Mouse (Mus musculus) cerebral cortex, adult 2 months (tissue): ENCODE data around the gene Car8.

Experiments used
- WGBS: fragments of 180-500 bp; shearing (Covaris S2); methylation state at CpG from one replicate; pipeline ENCODE4 v1.1.7; 2018; 5-methylcytosine and 5-hydroxymethylcytosine counted together

The Car8 gene

DNA sequence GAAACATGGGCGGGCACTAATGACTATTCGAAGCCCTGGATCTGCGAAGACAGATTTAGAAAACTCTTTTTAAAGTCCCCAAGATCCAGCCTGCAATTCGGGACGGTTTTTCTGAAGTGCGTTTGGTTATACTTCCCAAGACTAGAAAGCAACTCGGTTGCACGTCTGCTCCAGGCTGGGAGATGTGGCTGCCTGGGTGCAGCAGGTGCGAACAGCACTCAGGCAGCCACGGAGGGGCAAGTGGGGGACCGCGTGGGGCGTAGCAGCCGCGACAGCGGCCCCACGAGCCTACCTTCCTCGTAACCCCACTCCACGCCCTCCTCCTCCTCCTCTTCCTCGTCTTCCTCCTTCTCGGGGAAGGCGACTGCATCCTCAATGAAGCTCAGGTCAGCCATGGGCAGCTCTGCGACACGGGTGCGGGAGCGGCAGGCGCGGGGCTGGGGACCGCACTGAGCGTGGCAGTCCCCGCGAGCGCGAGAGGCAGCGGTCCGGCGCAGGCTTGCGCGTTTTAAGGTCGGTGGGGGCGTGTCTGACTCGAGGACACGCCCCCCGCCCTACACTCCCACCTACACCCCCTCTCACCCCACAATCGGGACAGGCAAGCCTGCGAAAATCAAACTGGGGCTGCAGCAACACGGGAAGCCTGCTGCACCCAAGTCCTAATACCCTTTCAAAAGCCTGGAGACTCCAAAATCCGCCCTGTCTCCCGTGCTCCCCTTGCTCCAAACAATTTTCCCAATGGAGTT lies at the start of gene Car8:
Gene Car8 (minus strand): TSS at position 482 of the 746 bp plus-strand sequence.
- WGBS = under 1% methylated on average over 49 of the region's 49 CpGs

DNA sequence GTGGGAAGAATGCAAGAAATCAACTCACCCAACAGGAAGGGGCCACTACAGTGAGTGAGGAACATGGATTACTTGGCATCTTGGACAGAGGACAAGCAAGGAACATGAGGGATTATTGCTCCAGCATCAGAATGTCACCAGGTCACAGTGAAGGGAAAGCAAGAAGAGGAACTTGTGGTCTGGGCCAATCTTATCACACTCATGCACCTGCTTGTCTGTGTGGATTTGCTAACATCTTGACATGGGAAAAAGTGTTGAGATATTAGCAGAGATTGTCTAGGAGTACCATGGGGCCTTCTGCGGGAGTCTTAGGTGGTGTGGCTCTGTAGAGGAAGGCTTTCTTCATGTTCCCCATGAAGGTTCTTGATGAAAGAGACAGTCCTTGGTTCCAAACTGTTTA lies 46.1 kb upstream of the Car8 start:
- 96% methylated on average over 1 of the region's 1 CpGs for WGBS

DNA sequence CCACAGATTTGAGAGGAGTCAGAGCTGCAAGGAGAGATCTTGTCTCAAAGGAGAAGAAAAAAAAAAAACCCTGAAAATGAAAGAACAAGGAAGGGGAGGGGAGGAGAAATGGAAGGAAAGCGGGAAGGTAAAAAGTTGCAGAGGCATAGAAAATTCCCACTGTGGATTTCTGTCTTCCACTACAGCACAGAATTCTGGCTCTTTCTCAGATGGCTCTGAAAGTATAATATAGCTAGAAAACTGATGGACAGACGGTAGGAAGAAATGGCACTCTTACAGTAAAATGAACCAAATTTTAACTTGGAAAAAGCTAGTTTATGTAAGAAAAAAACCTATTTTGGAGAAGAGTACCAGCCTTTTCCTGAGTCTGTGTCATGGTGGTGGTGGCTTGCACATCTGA lies 39.3 kb upstream of the Car8 start:
- 61% methylated on average over 2 of the region's 2 CpGs for WGBS

DNA sequence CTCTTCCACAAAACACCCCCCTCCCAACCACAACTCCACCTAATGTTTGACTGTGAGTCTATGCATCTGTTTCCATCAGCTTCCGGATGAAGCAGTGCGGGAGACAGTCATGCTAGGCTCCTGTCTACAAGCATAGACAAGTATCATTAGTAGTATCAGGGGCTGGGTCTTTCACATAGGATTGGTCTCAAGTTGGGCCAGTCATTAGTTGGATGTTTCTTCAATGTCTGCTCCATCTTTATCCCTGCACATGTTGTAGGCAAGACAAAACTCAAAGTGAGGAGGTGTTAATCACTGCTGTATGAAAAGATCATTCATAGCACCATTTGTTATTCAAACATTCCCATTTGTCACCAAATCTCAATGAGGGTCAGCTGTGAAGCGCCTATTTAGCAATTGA lies 11.0 kb upstream of the Car8 start:
- WGBS = 91% methylated on average over 3 of the region's 3 CpGs

DNA sequence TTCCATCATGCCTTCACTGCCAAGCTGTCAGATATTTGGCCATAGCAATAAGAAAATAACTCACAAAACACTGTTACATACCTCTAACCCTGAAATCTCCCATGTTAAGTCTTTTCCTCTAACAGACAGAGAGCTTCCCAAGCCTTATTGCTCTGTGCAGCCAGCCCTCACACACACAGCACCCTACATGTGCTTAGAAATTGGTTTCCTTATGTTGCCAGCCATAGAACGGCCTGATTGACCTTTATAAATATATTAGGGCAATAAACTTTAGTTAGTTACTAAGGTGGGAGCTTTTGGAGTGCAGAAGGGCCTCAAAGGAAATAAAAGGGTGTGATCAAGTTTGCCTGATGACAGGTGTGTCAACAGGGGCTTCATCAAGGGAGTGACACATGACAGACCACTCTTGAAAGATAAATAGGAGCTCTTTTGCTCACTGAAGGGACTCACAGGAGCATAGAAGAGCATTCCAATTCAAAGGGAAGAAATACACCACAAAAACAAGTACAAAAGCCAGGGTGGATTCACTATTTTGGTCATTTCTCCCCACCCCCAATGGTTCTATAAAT lies 6.7 kb upstream of the Car8 start:
- 84% methylated on average over 1 of the region's 1 CpGs for WGBS

DNA sequence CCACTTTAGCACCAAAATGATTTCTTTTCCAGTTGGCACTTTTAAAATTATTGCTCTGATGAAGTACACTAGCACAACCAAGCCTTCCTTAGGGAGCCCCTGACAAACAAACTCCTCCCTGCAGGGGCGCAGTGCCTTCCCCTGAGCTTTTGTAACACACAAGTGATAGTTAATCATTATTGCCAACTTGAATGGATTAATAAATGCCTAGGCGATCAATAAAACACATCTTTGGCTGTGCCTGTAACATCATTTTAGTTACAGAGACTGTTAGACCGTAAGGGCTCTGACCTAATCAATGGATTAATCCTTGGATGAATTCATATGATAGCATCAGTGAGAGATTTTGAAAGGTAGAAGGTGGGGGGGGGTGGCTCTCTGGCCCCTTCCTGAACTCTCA lies 6.2 kb upstream of the Car8 start:
- 95% methylated on average over 3 of the region's 3 CpGs for WGBS

DNA sequence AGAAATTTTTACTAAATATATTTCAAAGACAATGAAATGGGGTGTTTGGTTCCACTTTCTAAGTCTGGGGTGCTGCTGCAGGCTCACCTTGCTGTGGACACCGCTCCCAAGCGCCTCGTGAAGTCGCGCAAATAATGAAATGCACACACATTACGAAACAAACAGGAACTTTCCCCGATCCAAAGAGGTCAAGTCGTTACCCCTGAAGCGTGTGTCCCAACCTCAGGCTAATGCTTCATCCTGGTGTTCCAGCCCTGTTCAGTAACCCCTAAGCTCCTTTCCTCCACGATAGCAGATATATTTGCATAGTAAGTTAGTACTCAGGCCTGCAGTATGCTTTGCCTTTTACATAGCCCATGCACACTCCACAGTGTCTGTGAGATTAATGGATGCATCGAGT lies 858 bp upstream of the Car8 start:
- WGBS = 87% methylated on average over 11 of the region's 11 CpGs

DNA sequence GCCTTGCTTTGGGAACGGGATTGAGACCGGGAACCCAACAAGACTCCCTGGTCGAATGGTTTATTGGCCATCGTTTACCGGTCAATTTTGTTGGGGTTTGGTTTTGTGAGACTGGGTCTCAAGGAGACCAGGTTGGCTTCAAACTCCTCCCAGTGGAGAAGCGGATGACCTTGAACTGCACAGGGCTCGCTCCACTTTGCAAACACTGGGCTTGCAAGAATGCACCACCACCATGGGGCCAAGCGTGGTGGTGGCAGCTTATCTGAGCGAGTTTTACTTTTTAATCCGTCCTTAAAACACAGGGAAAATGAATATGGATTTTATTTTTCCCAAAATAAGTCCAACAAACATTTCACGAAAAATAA lies 447 bp upstream of the Car8 start:
- WGBS = 30% methylated on average over 11 of the region's 11 CpGs

DNA sequence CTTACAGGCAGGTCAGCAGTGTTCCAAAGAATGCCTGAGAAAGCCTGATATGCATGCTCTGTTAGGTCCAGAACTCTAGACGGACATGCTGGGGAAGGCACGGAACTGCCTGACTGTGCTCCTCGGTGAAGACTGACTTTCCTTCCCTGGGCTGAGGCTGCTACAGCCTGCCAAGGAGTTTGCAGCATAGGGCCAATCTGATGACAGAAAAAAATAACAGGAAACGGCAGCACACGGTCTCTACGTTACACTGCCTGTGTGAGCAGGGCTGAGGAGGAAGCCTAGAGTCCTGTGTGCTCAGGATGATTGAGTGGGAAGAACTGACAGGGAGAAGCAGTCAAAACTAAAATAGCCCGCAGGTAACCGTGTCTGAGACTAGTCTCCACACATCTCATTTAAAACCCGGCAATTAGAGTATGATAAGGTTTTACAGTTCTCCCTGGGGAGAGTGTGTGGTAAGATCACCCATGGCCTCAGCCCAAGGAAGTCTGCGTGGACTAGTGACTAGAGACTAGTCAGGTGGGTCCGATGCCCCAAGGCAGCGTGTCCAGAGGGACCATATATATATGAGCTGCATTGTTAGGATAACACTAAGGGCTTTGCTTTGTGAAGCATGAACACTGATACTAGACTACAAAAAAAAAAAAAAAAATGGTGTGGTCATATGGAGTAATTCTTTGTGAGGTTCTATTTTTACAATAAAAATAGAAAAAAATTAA lies 6.3 kb downstream of the Car8 start:
- 62% methylated on average over 12 of the region's 12 CpGs for WGBS

DNA sequence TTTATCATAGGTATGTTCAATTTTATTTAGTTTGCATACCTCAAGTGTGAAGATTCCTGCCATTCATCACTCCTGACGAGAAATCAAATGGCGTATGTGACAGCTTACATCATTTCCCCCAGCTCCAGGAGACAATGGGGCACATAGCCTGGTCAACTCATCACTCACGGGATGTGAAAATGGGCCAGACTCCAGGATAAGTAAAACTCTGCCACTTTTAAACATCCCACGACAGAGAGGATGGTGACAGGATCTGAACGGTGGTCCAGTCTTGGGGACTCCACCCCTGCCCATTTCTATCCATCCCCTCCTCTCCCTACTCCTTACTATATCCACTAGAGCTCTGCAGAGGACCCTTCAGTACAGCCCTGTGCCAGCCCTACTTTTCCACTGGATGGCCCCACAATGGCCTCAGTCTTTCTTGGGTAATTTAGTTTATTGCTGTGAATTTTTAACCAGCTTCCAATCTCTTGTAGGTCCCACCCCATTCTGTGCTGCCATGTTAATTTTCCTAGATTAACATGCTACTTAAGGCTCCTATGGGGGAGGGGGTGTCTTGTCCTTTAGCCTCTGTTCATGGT lies 7.5 kb downstream of the Car8 start:
- WGBS = 82% methylated on average over 5 of the region's 5 CpGs

DNA sequence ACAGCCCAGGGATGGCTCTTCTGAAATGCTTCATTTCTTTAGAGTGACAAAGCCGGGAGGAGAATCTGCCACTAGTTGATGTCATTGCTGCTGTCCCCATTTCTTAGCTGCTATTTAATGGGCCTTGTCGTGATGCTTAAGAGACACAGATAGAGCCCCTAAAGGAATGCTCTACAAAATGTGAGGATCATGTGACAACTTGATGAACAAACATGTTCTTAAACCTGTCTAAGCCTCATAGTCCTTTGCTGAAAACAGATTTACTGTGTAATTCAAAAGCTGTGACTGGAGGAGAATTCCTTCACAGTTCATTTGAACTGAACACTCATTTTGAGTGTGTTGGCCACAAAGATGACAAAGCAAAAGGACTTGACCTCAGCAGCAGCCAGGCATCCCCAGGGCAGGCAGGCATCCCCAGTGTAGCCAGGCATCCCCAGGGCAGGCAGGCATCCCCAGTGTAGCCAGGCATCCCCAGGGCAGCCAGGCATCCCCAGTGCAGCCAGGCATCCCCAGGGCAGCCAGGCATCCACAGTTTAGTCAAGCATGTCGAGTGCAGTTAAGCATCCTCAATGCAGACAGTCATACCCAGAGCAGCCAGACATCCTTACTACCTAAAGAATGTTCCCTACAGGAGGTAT lies 9.1 kb downstream of the Car8 start:
- 85% methylated on average over 3 of the region's 3 CpGs for WGBS

DNA sequence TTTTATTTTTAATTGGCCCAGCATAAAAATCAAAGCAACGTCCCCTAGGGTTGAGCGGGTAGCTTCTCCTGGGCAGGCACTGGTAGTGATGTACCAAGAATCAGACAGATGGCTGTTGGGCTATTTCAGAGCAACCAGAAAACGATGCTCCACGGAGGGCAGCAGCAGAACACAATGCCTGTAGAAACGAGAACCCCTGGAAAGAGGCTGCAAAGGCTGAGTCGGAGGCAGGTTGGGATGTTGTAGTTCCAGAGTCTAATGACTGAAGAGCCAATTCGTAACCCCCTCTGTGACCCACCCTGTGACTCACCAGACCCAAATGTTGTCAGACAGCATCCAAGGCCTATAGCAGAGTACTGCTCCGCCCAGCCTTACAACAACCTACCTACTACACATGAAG lies 19.9 kb downstream of the Car8 start:
- WGBS = 86% methylated on average over 8 of the region's 8 CpGs

DNA sequence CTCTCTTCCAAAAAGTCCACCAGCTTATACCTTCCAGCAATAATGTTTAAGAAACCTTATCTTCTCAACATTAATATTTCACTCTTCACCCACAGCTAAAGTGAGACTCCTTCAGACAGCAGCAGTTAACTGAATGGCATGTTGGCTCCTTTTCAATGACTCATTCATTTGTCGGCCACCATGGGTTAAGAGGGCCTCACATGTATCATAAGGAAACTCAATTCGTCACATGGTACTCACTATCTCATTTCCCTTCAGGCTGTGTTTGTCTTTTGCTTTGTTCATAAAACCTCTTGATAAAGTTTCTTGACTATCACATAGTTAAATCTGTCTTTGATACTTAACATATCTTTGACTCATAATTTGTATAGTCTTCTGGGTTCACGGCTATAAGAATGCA lies 20.8 kb downstream of the Car8 start:
- 76% methylated on average over 3 of the region's 3 CpGs for WGBS

DNA sequence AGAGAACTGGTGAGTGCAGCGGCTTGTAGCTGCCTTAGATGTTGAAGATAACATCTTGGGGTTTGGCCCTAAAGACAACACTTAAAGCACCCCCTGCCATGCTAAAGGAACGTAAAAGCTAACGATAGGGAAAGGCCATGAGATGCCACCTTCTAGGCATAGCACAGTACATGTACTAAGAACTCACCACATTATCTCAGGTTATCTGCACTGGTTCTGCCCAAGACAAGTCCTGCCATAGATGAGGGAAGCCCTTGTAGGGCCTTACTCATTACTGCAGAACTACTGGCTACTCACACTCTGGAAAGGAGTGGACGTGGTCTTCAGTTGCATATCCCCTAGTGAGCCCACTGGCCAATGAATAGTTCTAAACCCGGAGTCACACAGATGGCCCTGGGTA lies 21.6 kb downstream of the Car8 start:
- 90% methylated on average over 5 of the region's 5 CpGs for WGBS

DNA sequence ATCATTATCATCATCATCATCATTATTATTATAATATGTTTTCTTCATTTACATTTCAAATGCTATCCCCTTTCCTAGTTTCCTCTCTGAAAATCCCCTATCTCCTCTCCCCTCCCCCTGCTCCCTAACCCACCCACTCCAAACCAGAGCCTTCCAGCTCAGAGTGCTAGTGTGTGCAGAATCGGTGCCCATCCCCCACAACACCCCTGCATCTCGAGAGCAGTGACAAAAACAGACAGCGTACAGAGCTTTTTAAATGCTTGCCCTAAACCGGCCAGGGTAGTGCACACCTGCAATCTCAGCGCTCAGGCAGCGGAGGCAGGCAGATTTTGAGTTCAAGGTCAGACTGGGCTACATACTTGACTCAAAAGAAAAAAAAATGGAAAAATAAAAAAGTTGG lies 22.3 kb downstream of the Car8 start:
- 49% methylated on average over 6 of the region's 6 CpGs for WGBS

DNA sequence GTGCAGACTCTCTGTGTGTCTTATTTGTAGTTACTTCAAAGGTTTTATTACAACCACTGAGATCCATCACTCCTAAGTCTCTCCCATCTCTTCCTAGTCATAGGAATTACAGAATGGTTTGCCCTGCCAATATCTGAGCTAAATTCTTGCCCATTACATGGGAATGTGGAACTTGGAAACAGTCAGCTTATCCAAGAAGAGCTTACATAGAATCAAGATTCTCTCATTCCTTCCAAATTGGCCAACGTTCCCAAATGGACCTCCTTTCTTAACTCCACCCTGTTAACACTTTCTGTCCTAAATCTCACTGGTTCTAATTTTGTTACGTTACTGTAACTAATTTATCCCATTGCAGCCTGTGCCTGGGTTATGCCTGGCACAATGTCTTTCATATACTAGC lies 25.2 kb downstream of the Car8 start:
- WGBS = 75% methylated on average over 2 of the region's 2 CpGs

DNA sequence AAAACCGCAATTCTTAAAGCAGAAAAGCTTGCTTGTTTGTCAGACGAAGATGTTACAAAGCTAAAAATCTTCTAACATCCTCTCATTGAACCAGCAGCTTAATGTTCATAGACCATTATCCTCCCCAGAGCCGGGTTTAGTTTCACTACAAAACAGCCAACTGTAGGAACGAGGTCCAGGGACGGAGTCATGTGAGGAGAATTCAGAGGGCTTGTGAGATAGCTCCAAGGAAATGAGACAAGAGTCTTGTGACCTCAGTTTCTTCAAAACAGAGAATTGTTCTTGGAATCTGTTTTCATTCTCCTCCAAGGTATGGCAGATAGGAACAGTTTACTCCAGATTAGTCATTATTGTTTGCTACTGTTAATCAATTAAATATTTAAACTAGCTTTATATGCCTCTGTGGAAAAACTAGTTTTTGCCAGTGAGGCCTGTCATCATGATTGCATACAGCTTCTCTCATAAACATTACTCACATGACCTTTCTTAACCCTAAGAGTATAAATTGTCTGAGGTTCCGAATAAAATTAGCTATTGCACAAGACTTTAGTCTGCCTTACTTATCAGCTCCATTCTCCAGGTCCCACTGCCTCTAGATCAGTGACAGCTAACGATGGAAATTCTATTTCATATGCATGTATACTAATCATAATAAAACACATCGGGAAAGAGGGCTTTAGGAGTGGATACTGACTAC lies 25.8 kb downstream of the Car8 start:
- WGBS = 58% methylated on average over 8 of the region's 8 CpGs

DNA sequence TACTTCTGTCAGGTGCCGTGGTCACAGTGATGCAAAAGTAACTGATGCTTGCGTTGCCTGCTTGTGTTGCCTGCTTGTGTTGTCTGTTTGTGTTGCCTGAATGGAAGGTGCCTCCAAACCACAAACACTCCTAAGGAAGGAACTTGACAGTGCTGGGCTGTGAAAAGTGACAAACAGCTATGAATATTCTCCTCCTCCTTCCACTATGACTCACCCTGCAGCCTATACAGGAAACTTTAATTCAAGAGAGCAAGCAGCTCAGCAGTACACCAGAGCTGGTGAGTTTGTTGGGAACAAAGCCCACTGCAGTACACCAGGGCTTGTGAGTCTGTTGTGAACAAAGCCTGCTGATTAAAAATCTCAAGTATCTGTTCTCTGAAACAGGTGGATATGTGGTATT lies 28.4 kb downstream of the Car8 start:
- 94% methylated on average over 2 of the region's 2 CpGs for WGBS

DNA sequence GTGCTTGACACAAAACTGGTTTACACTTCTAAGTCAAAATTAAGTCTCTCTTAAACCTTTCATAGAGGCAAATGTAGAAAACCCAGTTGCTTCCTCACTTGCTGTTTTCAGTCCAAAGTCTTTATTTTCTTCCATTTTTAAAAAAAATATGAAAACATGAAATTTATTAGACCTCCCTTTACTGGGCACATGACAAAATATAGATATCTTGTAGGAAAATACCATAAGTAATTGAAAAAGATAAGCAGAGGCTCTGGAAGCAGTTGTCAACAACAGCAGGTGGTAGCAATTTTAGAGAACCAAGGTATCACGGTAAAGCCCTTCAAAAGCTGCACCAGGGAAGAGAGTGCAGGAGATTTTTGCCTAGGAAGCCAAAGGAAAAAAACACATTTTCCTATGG lies 30.9 kb downstream of the Car8 start:
- 84% methylated on average over 1 of the region's 1 CpGs for WGBS

DNA sequence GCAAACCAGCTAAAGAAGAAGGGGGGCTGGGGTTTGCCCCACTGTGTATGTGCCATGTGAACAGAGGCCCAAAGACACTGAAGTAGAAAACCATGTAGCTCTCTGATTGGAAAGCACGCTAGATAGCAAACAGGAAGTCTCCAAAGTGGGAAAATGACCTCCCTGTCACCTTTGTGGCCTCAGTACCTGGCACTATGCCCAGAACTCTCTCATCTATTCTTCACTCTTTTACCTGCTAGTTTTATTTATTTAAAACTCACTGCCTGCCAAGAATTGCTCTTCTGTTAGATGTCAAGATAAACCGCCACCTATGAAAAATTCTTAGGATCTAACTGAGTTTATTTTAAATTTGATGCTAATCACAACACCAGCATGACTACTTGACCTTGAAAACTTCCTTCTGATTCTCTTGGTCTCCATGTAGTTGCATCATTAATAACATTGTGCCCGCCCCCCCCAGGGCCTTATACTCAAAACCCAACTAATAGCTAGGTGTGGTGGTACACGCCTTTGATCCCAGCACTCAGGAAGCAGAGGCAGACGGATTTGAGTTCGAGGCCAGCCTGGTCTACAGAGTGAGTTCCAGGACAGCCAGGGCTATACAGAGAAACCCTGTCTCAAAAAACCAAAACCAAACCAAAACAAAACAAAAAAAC lies 31.8 kb downstream of the Car8 start:
- WGBS = 84% methylated on average over 6 of the region's 6 CpGs

DNA sequence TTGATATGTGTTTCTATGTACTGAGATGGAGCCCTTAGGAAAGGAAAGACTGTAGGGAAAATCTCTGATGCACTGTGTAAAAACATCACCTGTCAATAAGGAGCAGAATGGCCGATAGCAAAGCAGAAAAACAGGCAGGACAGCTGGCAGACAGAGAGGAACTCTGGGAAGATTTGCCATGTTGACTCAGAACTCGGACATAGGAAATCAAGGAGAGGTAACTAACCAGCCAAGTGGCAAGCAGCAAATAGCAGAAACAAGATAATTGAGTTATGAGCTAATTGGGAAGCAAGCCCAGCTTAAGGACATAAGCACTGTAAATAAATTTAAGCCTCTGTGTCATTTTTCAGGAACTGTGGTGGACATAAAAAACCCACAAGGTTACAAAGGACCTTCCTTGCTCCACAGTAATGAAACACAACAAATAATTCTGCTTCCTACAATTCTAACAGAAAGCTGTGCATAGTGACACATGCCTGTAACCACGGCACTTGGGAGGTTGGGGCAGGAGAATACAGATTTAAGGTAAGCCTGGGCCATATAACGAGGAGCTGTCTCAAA lies 33.7 kb downstream of the Car8 start:
- 79% methylated on average over 4 of the region's 4 CpGs for WGBS
